Mouse (Mus musculus) activated CD4-positive, CD25-positive, alpha-beta regulatory T cell, adult 4 months (primary cell): ENCODE data around the gene Nr5a1. TPM values are rescaled to one million over a fixed set of nuclear protein-coding genes. Genes with fewer than 3 reads are reported as not detected.

Source experiments
- ATAC-seq: one replicate; pipeline ENCODE4 v1.8.0; 2017
- polyA plus RNA-seq, 2 experiments: library from polyadenylated mRNA; unstranded; fragments of 100-300 nt; shearing (Covaris generic); gene quantifications; one replicate each; pipeline ENCODE4 v1.2.1; 2017

Nr5a1 gene
- polyA plus RNA-seq, 2 experiments from 2014 or later: not detected

DNA sequence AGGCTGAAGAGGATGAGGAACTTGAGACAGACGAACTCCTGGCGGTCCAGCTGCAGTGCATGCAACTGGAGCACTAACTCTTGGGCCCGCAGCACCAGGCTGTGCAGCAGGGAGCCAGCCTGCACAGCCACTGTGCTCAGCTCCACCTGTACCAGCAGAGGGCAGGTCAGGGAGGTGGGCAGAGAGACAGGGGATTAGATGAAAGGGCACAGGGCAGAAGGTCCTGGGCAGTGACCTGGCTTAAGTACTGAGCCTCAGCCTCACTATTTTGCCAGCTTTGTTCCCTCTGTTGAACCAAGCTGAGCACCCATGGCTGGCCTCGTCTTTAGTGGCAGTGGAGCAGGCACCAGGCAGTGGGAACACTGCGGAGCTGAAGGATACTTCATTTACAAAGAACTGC lies 14.2 kb downstream of the Nr5a1 start:
- ATAC-seq: no peak

DNA sequence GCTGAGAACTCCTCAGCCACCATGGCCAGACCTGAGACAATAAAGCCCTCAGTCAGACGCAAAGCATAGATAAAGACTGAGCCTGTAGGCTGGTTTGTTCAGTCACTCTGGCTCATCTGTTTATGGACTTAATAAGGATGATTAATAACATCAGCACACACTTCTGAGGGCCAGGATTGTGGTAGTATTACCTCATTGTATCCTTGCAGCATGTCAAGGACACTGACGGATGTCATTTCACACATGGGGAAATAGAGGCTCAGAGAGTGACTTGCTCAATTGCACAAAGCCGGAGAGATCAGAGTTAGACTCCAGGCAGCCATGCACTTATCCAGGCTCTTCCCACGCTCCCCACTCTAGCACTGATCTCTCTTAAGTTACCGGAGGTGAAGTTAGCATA lies 15.7 kb downstream of the Nr5a1 start:
- no peak for ATAC-seq

DNA sequence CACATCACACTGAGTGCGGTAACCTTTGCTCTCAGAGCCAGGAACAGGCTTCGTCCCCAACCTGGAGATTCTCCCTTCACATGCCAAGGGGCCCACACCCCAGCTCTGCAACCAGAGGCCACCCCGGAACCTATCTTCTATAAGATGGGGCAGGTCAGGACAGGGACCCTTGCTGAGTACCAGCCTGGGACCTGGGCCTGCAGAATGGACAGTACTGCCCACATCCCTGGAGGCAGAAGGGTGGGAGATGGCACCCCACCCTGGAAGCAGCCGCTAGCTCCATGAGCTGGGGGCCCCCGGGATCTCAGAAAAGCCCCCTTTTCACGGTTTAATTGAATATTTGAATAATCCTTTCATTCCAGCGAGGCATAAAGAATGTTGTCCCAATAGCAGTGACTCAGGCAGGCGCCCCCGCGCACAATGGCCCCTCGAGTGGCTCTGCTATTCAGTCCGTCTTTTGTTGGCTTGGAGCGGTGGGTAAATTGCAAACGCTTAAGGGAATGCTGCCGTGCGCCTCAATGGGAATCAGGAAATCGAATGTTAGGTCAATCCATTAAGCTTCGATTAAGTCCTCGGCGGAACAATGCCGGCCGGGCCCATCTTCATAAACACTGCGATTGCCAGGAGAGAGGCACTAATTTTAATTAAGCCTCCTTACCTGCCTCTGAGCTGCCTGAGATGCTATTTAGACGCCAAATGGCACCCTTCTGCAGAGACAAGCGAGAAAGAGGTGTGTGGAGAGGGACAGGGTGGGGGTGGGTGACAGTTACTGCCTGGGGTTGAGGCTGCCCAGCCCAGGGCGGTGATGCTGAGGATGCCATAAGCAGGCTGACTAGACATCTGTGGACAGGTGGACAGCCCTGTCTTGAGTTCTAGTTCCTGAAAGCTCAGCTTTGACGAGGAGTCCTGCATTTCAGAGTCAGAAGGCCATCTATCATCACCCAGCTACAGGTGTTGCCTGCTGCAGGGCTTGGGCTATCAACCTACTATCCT lies 16.9 kb downstream of the Nr5a1 start:
- no peak for ATAC-seq

- no peak for ATAC-seq
Observed at GRCm38 (mm10) chr2:38695770-38696169, 18.6 kb downstream of the Nr5a1 start.

GRCm38 (mm10) chr2:38691542-38691941 lies 22.8 kb downstream of the Nr5a1 start:
- no peak for ATAC-seq

- ATAC-seq: no peak
Observed at GRCm38 (mm10) chr2:38689881-38690280, 24.5 kb downstream of the Nr5a1 start.

GRCm38 (mm10) chr2:38688791-38689520 lies 25.4 kb downstream of the Nr5a1 start:
- ATAC-seq: no peak

DNA sequence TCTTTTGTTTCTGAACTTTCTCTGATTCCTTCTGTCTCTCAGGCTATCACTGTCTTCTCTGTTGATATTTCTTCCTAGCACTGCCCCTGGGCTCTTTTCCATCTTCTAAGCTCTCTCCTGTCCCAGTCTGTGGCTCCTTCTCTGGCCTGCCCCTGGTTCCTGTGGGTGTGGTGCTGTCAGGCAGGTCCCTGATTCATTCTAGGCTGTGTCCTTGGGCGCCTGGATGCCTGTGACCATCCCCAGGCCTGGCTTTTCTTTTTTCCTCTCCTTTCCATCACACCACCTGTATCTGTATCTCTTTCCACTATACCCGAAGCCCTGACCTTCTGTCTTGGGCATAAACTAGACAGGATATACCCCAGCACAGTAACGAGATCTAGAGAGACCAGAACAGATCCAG lies 28.6 kb downstream of the Nr5a1 start:
- ATAC-seq: no peak

GRCm38 (mm10) chr2:38683083-38683482 lies 31.3 kb downstream of the Nr5a1 start:
- no peak for ATAC-seq

- no peak for ATAC-seq
Observed at GRCm38 (mm10) chr2:38682209-38682608, 32.1 kb downstream of the Nr5a1 start.

DNA sequence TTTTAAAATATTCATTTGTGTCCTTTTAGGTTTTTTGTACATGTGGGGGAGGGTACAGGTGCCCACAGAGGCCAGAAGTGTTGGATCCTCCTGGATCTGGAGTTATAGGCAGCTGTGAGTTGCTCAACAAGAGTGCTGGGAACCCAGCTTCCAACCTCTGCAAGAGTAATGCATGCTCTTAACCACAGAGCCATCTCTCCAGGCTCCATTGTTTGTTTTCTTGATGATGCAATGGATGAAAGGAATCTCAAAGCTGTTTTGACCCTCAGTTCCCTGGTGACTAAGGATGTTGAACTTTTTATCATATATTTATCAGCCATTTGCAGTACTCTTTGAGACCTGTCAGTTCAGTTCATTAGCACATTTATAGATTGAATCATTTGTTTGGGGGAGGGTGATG lies 35.4 kb downstream of the Nr5a1 start:
- no peak for ATAC-seq

DNA sequence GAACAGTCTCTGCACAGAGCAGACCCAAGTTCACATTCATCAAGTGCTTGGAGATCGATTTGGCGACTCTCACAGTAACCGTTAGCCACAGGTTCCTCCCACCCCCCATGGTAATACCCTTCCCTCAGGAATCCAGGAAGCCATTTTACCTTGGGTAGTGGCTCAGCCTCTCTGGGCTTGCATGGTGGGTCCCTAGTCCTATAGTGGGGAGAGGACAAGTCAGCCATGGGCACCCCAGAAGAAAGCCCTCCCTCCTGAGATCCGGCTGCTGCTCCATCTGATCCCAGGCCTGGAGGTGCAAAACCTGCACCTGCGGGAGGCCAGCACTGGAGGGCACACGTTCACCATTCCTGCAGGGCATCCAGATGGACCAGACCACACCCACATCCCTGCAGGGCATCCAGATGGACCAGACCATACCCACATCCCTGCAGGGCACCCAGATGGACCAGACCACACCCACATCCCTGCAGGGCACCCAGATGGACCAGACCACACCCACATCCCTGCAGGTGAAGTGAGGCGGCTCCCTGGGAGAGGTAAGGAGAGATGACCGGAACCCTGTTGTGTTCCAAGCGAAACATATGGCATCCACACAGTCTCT lies 38.9 kb downstream of the Nr5a1 start:
- ATAC-seq: no peak

GRCm38 (mm10) chr2:38672496-38672895 lies 41.8 kb downstream of the Nr5a1 start:
- no peak for ATAC-seq

- no peak for ATAC-seq
Observed at GRCm38 (mm10) chr2:38668802-38669580, 45.4 kb downstream of the Nr5a1 start.

- no peak for ATAC-seq
Observed at GRCm38 (mm10) chr2:38661398-38661797, 52.9 kb downstream of the Nr5a1 start.

DNA sequence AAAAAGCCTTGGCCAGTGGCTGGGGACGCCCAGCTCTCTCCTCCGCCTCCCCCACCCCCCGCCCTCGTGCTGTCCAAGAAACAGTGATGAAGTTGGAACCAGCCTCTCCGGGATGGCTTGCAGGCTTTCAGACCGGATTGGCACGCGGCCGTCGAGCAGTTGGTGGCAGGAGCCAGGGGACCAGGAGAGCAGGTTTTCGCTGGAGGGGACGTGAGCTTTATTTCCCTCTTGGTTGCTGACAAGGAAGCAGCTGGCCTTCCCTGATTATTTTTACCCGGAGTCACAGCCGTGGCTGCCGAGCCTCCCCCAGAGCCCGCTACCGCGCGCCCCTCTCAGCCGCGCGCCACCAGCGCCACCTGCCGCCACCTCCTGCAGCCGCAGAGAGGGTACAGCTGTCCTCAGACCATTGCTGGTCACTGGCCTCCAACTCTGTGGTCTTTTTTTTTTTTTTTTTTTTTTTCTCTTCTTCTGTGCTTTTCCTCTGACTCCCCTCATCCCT lies 56.0 kb downstream of the Nr5a1 start:
- ATAC-seq: peak; percentile 28

- no peak for ATAC-seq
Observed at GRCm38 (mm10) chr2:38653694-38654093, 60.6 kb downstream of the Nr5a1 start.

GRCm38 (mm10) chr2:38653293-38653619 lies 61.1 kb downstream of the Nr5a1 start:
- ATAC-seq: no peak

DNA sequence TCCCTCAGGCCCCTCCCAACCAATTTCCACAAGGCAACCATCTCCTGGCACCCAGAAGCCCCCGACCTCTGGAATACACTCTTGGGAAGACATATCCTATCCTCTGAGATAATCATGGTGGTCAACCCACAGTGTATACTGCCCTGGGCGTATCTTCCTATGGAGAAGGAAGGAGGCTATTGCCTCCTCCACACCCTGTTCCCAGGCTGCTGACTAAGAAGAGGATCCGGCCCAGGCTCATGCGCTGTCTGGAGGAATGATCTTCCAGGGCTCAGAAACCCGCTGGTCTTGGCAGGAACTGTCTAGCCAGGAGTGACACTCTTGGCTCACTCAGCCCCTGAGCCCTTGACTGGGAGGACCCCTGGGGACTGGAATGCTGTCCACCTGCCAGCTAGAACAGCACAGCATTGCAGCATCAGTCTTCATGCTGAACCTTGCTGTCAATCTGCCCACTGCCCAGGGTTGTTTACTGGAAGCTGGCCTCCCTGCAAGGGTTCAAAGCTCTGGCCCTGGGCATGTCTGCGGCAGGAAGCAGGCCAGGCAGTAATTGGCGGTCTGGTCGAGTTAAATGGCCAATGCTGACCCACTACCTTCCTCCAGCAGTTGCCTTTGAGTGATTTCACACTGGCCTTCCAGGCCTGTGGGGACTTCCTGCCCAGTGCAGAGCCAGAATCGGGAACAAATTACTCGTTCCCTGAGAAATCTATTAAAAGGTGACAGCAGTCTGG lies 61.6 kb downstream of the Nr5a1 start:
- no peak for ATAC-seq

DNA sequence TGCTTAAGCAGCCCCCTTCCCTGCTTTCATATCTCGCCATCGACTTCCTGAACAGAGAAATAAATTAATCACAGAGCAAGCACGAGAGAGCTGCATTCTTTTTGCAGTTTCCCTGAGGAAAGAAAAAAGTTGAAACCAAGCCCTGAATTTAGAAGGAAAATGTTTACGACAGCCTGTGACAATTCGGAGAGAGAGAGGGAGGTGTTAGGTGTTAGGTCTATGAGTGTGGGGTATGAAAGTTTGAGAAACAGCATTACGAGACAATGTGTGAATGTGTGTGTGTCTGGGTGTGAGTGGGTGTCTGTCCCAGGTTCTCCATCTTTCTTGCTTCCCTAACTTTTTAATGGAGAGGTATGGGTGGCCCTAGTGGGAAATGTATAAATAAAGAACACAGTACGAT lies 62.2 kb downstream of the Nr5a1 start:
- ATAC-seq: no peak

DNA sequence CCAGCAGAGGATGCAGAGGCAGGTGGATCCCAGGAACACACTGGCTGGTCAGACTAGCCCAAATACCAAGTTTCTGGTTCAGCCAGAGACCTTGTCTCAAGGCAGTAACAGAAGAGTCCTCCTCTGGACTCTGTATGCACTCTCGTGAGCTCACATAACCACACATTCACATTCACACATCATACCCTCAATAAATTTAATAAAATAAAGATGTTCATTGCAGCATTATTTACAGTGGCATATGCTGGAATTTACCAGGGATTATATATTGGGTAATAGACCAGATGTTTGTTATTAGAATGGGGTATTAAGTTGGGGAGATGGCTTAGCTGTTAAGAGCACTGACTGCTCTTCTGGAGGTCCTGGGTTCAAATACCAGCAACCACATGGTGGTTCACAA lies 64.0 kb downstream of the Nr5a1 start:
- no peak for ATAC-seq

DNA sequence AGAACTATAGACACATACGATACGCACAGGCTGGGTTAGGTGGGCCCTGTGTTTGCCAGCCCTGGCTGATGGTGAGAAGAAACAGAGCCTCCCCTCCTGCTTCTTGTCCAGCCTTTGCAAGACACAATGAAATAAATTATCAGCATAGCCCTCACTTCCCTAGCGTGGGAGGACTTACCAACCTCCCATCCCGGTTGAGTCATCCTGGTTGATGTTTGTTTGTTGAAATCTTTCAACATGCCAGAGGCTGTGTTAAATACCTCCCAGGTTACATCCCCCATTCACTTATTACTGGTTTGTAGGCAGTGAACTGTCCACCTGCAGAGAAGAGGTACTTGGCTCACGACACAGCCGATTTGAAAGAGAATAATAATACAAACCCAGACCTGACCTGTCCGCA lies 66.7 kb downstream of the Nr5a1 start:
- ATAC-seq: no peak
